Mouse (Mus musculus) kidney, adult 2 months (tissue): ENCODE measurements around the gene Bst1. TPM values are rescaled to one million over a fixed set of nuclear protein-coding genes. Genes with fewer than 3 reads are reported as not detected.

Source experiments
- DNase-seq: peaks from one replicate; pipeline ENCODE4 v3.0.0; 2021
- H3K27ac ChIP-seq: fragments of 200-500 bp; 2 replicates; pipeline ENCODE4 v1.5.1; 2012; ENCODE audit warnings: low read depth, low read length, control low read depth, inconsistent platforms; ENCODE audit not compliant: insufficient read depth
- H3K27me3 ChIP-seq: fragments of 200-500 bp; replicated peaks from 2 replicates; pipeline ENCODE4 v1.6.1; 2012; ENCODE audit warnings: mild to moderate bottlenecking, moderate library complexity, low read length, inconsistent platforms; ENCODE audit not compliant: control insufficient read depth, insufficient read depth
- H3K36me3 ChIP-seq: fragments of 200-500 bp; 2 replicates; pipeline ENCODE4 v1.6.1; 2012; ENCODE audit warnings: mild to moderate bottlenecking, moderate library complexity, low read length, inconsistent platforms; ENCODE audit not compliant: control insufficient read depth, insufficient read depth
- H3K4me1 ChIP-seq: fragments of 200-500 bp; 2 replicates; pipeline ENCODE4 v1.6.1; 2011; ENCODE audit warnings: low read length; ENCODE audit not compliant: control insufficient read depth, insufficient read depth
- H3K4me3 ChIP-seq: fragments of 200-500 bp; 2 replicates; pipeline ENCODE4 v1.5.1; 2011; ENCODE audit warnings: mild to moderate bottlenecking, low read depth, low read length, control low read depth; ENCODE audit not compliant: insufficient read depth
- CTCF ChIP-seq: fragments of 200-500 bp; conservative IDR thresholded peaks from 2 replicates; pipeline ENCODE4 v1.5.1; 2011; ENCODE audit warnings: low read depth, mild to moderate bottlenecking, control low read depth, low read length, moderate library complexity, mixed read lengths; ENCODE audit not compliant: insufficient read depth, insufficient read length
- POLR2A ChIP-seq: fragments of 200-500 bp; IDR thresholded peaks from one replicate; pipeline ENCODE4 v1.6.1; 2011; ENCODE audit warnings: low read depth, low read length, control low read depth
- WGBS: fragments of 180-500 bp; shearing (Covaris S2); methylation state at CpG from one replicate; pipeline ENCODE4 v1.1.7; 2018; 5-methylcytosine and 5-hydroxymethylcytosine counted together
- polyA plus RNA-seq: library from polyadenylated mRNA; depleted of rRNA; stranded (reverse); fragments of >200 nt; gene quantifications from 2 replicates; pipeline ENCODE4 v1.2.3, GENCODE M21; 2012; rRNA removed

Bst1 gene
- polyA plus RNA-seq, 1 experiment = 11.5 TPM

- no peak overlapping the region for H3K4me3 ChIP-seq
- 74% methylated on average over 1 of the region's 1 CpGs for WGBS
- H3K27ac ChIP-seq = no peak overlapping the region
- H3K36me3 ChIP-seq = no peaks in the 10 kb centered on the region
- H3K4me1 ChIP-seq = no peaks in the 10 kb centered on the region
- H3K27me3 ChIP-seq = no peaks in the 10 kb centered on the region
- TF ChIP-seq CTCF (no peak), POLR2A (no peak)
- no peak for DNase-seq
Measured at GRCm38 (mm10) chr5:43871845-43872244, 53.2 kb downstream of the Bst1 start.

DNA sequence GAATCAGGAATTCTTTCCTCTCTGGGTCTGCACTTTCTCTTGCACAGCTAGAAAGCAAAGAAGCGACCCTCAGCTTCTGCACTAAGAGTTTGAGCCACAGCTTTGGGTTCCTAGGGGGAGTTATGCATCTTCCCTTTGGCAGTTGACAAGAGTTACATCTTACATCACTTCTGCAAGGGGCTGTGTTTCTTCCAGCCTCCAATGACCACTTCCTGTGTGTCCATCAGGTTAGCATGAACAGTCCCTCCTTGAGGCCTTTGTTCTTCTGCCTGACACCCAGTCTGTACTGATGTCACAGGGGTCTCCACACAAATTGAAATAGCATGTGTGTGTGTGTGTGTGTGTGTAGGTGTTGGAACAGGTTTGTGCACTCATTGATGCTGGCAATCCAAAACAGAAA, 54.0 kb downstream of the Bst1 start:
- WGBS = 62% methylated on average over 1 of the region's 1 CpGs

DNA sequence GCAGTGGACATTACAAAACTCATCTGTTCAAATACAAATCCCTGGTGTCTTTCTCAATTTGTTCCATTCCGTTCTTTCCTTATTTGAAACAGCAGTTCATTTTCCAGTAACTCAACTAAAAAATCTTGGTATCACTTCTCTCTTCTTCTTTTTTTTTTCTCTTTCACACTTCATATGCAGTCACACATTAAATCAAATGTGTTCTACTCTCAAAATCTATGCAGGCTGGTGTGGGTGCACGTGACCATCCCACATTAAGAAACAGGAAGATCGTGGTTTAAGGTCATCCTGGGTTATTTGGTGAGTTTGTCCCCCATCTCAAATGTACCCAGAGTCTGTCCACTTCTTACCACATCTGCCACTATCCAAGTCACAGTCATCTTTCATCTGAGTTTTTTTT, 63.3 kb downstream of the Bst1 start:
- TF ChIP-seq CTCF = no peak
- TF ChIP-seq POLR2A = no peak
- H3K27ac ChIP-seq = no peak overlapping the region
- 77% methylated on average over 3 of the region's 3 CpGs for WGBS

More for the DNA sequence above, 54.0 kb downstream of the Bst1 start:
- Histone ChIP-seq H3K4me3 (no peak overlapping the region), H3K27ac (no peak overlapping the region), H3K27me3 (no peaks in the 10 kb centered on the region), H3K36me3 (no peaks in the 10 kb centered on the region), H3K4me1 (no peaks in the 10 kb centered on the region)
- no peak for DNase-seq
- TF ChIP-seq CTCF (no peak), POLR2A (no peak)

DNA sequence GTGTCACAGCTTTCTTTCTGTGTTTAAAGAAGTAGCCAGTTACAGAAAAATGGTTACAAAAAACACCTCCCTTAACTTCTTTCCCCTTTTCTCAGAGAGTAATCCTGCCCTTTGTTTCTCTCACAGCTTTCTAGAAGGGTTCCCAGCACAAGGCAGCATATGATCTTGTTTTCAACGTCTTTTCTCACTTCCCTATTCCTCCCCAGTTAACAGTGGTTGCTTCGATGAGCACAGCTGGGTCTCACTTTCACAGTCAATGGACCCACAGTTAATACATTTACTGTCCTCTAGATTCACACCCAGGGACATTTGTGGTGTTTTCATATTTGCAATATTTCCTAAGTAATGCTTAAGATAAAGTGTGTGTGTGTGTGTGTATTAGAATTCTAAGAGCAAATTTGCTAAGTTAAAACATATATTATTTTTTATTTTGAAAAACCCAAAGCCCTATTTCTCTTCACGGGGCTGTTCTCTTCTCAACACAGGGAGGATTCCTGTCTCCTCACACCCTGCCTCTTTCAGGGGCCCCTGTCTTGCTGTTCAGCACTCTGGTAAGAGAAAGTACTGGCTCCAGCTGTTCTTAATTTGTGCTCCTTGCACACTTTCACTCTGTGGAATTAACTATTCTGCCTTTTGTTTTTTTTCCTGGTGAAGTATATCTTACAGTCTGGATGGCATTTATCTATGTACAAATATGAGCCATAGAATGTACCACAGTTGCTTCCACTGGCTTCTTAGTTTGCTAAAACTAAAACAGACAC, 66.6 kb downstream of the Bst1 start:
- DNase-seq = no peak
- no peak overlapping the region for H3K4me3 ChIP-seq
- H3K27me3 ChIP-seq = no peaks in the 10 kb centered on the region
- no peak overlapping the region for H3K27ac ChIP-seq
- H3K4me1 ChIP-seq = no peaks in the 10 kb centered on the region; the same call in 1 of the 2 replicates
- H3K36me3 ChIP-seq = no peaks in the 10 kb centered on the region
- TF ChIP-seq POLR2A (no peak), CTCF (no peak)
- WGBS = 22% methylated on average over 3 of the region's 3 CpGs

More for the DNA sequence above, 63.3 kb downstream of the Bst1 start:
- DNase-seq = no peak
- H3K27me3 ChIP-seq = no peaks in the 10 kb centered on the region
- no peak overlapping the region for H3K4me3 ChIP-seq
- H3K36me3 ChIP-seq = no peaks in the 10 kb centered on the region
- H3K4me1 ChIP-seq = no peaks in the 10 kb centered on the region; the same call in 1 of the 2 replicates

GRCm38 (mm10) chr5:43892386-43892785, 73.7 kb downstream of the Bst1 start:
- H3K36me3 ChIP-seq = no peaks in the 10 kb centered on the region
- peak; percentile 71 for DNase-seq
- no peaks in the 10 kb centered on the region for H3K4me1 ChIP-seq
- H3K27me3 ChIP-seq = no peaks in the 10 kb centered on the region
- H3K4me3 ChIP-seq = no peak overlapping the region
- 32% methylated on average over 1 of the region's 1 CpGs for WGBS
- H3K27ac ChIP-seq = no peak overlapping the region
- TF ChIP-seq CTCF (peak; percentile 28), POLR2A (no peak)

Other genes starting within 250 kb of the Bst1 start
- gene Cc2d2a, start 156.5 kb upstream of the Bst1 start, polyA plus RNA-seq = 4.6 and 4.9 TPM in 2 replicates
- 28.0 and 32.5 TPM in 2 replicates for gene Fbxl5, start 2.8 kb downstream of the Bst1 start, polyA plus RNA-seq
- gene Cd38, start 49.7 kb downstream of the Bst1 start, polyA plus RNA-seq = 6.1 and 7.9 TPM in 2 replicates
- 0.47 and 0.50 TPM in 2 replicates for gene Gm7879, start 94.3 kb downstream of the Bst1 start, polyA plus RNA-seq
- gene Fgfbp1, start 162.9 kb downstream of the Bst1 start, polyA plus RNA-seq = 3.7 and 4.5 TPM in 2 replicates